9 mouse cellular contexts compared by ENCODE assay signal in genomic region chr5:137574470-137574901, GRCm38 (mm10). TPM values are rescaled to one million over a fixed set of nuclear protein-coding genes. Genes with fewer than 3 reads are reported as not detected.
DNase-seq lines count a peak whose midpoint lies in the region; ATAC-seq and TF ChIP-seq lines count a peak whose summit lies in the region.
"Had no signal": no experiment of that assay in that cellular context is flagged by ENCODE, and none has a peak within 500 bp of the region (broad histone marks: within the 10 kb centered on the region; RNA-seq: fewer than 3 reads in every experiment).

No protein-coding gene starts in this region.

- 0 out of 2 replicates have a peak overlapping the region, but pooled peaks have one; percentile 30 for H3K9ac ChIP-seq in forebrain, embryonic 12.5 days
- H3K9ac ChIP-seq in hindbrain, embryonic 11.5 days (ENCODE audit: low read depth, low read length): peak overlapping the region; percentile 58

- H3K4me3 ChIP-seq in forebrain, embryonic 12.5 days (replicated peaks): peak overlapping the region; percentile 16
- peak overlapping the region; percentile 18 for H3K4me3 ChIP-seq in hindbrain, embryonic 11.5 days (ENCODE audit: low read depth, low read length)
- H3K4me3 ChIP-seq in left cerebral cortex, adult 2 months: peak overlapping the region; percentile 42

- H3K36me3 ChIP-seq in forebrain, embryonic 12.5 days (replicated peaks): no peaks in the 10 kb centered on the region
- no peaks in the 10 kb centered on the region for H3K36me3 ChIP-seq in hindbrain, embryonic 11.5 days (ENCODE audit: control insufficient read depth, insufficient read depth, low read length)

- intact Hi-C loops in left cerebral cortex, adult 2 months (cut with DNase I): loop anchor here (10.0 kb wide), 1 partner anchor 60 kb away; the partner anchor contains the start of gene Gigyf1

- ATAC-seq in forebrain, embryonic 12.5 days (ENCODE audit: low FRiP score): no peak
- no peak for ATAC-seq in hindbrain, embryonic 11.5 days (ENCODE audit: low FRiP score)

- no peaks in the 10 kb centered on the region for H3K9me3 ChIP-seq in forebrain, embryonic 12.5 days
- H3K9me3 ChIP-seq in hindbrain, embryonic 11.5 days (ENCODE audit: control insufficient read depth, low read length): no peaks in the 10 kb centered on the region

- TF ChIP-seq CTCF in left cerebral cortex, adult 2 months (IDR thresholded peaks at IDR 0.05): peak; percentile 45

- H3K4me2 ChIP-seq in forebrain, embryonic 12.5 days: peak overlapping the region; percentile 49
- peak overlapping the region; percentile 48 for H3K4me2 ChIP-seq in hindbrain, embryonic 11.5 days (replicated peaks; ENCODE audit: low read depth, low read length)

- WGBS in forebrain, embryonic 12.5 days: 8% methylated on average over 27 of the region's 27 CpGs
- WGBS in hindbrain, embryonic 11.5 days: 8% methylated on average over 27 of the region's 27 CpGs

- H3K27ac ChIP-seq in forebrain, embryonic 12.5 days: no peak overlapping the region
- no peak overlapping the region for H3K27ac ChIP-seq in hindbrain, embryonic 11.5 days (ENCODE audit: low read depth, low read length)
- peak overlapping the region; percentile 4; the same call in 1 of the 2 replicates for H3K27ac ChIP-seq in left cerebral cortex, adult 2 months

- DNase-seq in urinary bladder, postnatal 14 days (ENCODE audit: low spot score): peak; percentile 43
- no peak for DNase-seq in urinary bladder, postnatal 4 days (ENCODE audit: low spot score in 2 of 2)
- DNase-seq in hindbrain, embryonic 11.5 days (ENCODE audit: low spot score): peak; percentile 56
- peak in 1 of 2 experiments; percentile 64 for DNase-seq in left cerebral cortex, adult 2 months (ENCODE audit: extremely low spot score in 1 of 2, low spot score in 2 of 2)
- DNase-seq in lung, postnatal 10 days: peak; percentile 58
- DNase-seq in right cerebral cortex, postnatal 14 days: peak; percentile 45
- no peak for DNase-seq in adipocyte (ENCODE audit: low spot score)

- peaks cover 17% of the 10 kb centered on the region for H3K27me3 ChIP-seq in forebrain, embryonic 12.5 days
- H3K27me3 ChIP-seq in hindbrain, embryonic 11.5 days (ENCODE audit: control insufficient read depth, insufficient read depth, low read length): peaks cover 4% of the 10 kb centered on the region; the same call in 1 of the 2 replicates

- H3K4me1 ChIP-seq in forebrain, embryonic 12.5 days: peaks cover 4% of the 10 kb centered on the region; the same call in 1 of the 2 replicates
- no peaks in the 10 kb centered on the region; the same call in 1 of the 2 replicates for H3K4me1 ChIP-seq in hindbrain, embryonic 11.5 days (replicated peaks; ENCODE audit: control insufficient read depth, insufficient read depth, low read length)

RNA-seq across cellular contexts. Expression of gene Tfr2, which starts 4.8 kb away (rescaled TPM):
- 1.1 and 1.7 TPM in 2 replicates for polyA plus RNA-seq in forebrain, embryonic 12.5 days (2016; fragmentation: Nextera tagmentation; extraction: Ambion mirVana)
- polyA plus RNA-seq in hindbrain, embryonic 11.5 days (2014; fragmentation: Nextera tagmentation; extraction: Ambion mirVana): 2.5 and 2.7 TPM in 2 replicates
- 10 to 100 TPM; 13.2 to 14.9 TPM for total RNA-seq in left cerebral cortex, adult 2 months (2021)
- total RNA-seq: gastrocnemius, postnatal 36 days had no signal

RNA-seq across cellular contexts. Expression of gene Actl6b, which starts 21.2 kb away (rescaled TPM):
- 76.1 and 80.3 TPM in 2 replicates for polyA plus RNA-seq in forebrain, embryonic 12.5 days (2016; fragmentation: Nextera tagmentation; extraction: Ambion mirVana)
- 45.4 and 47.6 TPM in 2 replicates for polyA plus RNA-seq in hindbrain, embryonic 11.5 days (2014; fragmentation: Nextera tagmentation; extraction: Ambion mirVana)
- 100 to 1,000 TPM; 103 to 111 TPM for total RNA-seq in left cerebral cortex, adult 2 months (2021)
- total RNA-seq: gastrocnemius, postnatal 36 days had no signal

RNA-seq across cellular contexts. Expression of gene Mospd3, which starts 26.4 kb away (rescaled TPM):
- 25.7 and 29.0 TPM in 2 replicates for polyA plus RNA-seq in forebrain, embryonic 12.5 days (2016; fragmentation: Nextera tagmentation; extraction: Ambion mirVana)
- polyA plus RNA-seq in hindbrain, embryonic 11.5 days (2014; fragmentation: Nextera tagmentation; extraction: Ambion mirVana): 22.6 and 22.9 TPM in 2 replicates
- total RNA-seq in left cerebral cortex, adult 2 months (2021): 10 to 100 TPM; 19.9 to 25.1 TPM

RNA-seq across cellular contexts. Expression of gene Pcolce, which starts 39.1 kb away (rescaled TPM):
- polyA plus RNA-seq in forebrain, embryonic 12.5 days (2016; fragmentation: Nextera tagmentation; extraction: Ambion mirVana): 30.6 and 39.7 TPM in 2 replicates
- 67.0 and 87.3 TPM in 2 replicates for polyA plus RNA-seq in hindbrain, embryonic 11.5 days (2014; fragmentation: Nextera tagmentation; extraction: Ambion mirVana)
- 10 to 100 TPM in 1 of 2 experiments, 1 to 10 TPM in 1; 9.6 to 11.2 TPM for total RNA-seq in left cerebral cortex, adult 2 months (2021)

RNA-seq across cellular contexts. Expression of gene Gnb2, which starts 41.2 kb away (rescaled TPM):
- polyA plus RNA-seq in forebrain, embryonic 12.5 days (2016; fragmentation: Nextera tagmentation; extraction: Ambion mirVana): 411 and 417 TPM in 2 replicates
- polyA plus RNA-seq in hindbrain, embryonic 11.5 days (2014; fragmentation: Nextera tagmentation; extraction: Ambion mirVana): 475 and 483 TPM in 2 replicates
- total RNA-seq in left cerebral cortex, adult 2 months (2021): 100 to 1,000 TPM; 570 to 583 TPM

Comparison
In these comparisons a context has a peak if more than half of its experiments do, and no peak if none do; other contexts are left out.
1. DNase-seq: peak in urinary bladder, postnatal 14 days (single experiment), hindbrain, embryonic 11.5 days (single experiment), lung, postnatal 10 days (single experiment) and right cerebral cortex, postnatal 14 days (single experiment); none in urinary bladder, postnatal 4 days (0 of 2) and adipocyte (single experiment).
2. Peak in every context shown above with its lines, with median percentiles within 50 percentile points of each other: H3K4me3 ChIP-seq.